Mouse (Mus musculus): ENCODE measurements at regions not wholly inside any gene's neighbourhood (a gene's known extent, or its start where the extent isn't known, plus 50 kb on each side); places are given as distances from the start of the nearest gene placed in this dataset.

DNA sequence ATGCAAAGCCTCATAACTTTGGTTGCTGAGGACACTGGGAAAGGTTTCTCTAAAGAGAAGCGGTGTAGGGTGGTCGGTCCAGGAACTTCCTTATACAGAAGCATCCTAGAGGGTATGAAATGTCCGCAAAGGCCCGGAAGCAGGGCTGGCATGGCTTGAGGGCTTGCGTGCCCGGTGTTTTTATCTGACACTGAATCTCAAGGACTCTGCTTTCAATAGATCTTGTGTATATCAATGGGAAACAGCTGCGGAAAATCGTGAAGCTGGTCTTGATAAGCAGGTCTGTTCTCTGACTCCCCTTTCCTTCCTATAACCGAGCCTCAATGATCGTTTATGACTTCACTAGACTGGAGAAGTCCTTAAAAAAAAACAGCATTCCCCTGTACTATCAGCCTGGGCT lies 580.4 kb upstream of the Gm19410 start:
- DNase-seq (ENCODE audit: low spot score in 2 of 2): no peak

- DNase-seq (ENCODE audit: low spot score in 2 of 2): no peak
Observed at GRCm38 (mm10) chr8:35188531-35188930, 577.1 kb upstream of the Gm19410 start.

DNA sequence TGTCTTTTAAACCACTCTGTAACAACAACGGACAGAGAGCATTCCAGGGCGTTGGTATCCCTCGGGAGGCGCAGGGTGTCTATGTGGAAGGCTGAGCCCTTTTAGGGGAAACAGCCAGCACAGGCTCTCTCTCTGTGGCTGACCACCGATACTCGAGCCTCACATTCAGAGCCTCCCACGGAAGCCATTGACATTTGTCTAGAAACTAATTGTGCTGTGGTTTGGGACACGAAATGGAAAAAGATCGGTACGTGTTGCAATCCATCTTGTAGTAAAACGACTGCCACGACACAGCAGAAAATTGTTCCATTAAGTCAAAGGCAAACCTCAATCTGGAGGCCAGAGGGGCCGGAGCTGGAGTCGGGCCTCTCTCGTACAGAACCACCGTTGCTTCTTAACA lies 575.9 kb upstream of the Gm19410 start:
- DNase-seq (ENCODE audit: low spot score in 2 of 2): no peak

DNA sequence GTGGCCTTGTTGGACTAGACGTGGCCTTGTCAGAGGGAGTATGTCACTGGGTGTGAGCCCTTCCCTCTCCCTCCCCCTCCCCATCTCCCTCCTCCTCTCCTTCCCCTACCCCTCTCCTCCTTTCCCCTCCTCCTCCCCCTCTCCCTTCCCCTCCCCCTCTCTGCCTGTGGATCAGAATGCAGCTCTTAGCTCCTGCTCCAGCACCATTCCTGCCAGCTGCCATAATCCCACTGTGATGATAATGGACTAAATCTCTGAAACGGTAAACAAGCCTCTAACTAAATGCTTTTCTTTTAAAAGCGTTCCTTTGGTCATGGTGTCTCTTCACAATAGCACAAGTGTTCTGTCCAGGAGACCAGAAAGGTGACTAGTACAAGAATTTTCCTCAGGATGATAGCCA lies 573.1 kb upstream of the Gm19410 start:
- no peak for DNase-seq (ENCODE audit: low spot score in 2 of 2)

DNA sequence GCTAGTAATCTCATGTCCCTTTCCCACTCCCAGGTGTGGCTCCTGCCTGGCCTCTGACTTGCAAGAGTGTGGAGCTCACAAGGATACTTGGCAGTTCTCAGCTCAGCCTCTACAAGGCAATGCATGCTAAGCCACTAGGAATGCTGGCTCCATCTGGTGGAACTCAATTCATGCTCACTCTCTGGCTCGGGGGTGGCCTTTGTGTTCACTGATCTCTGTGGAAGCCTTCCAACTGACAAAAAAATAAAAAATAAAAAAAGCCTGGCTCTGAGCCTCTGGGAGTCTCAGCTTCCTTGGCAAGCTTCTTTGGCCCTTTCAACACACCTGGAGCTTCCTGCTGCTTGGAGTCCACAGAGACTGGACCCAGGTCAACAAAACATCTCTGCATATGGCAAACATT lies 571.8 kb upstream of the Gm19410 start:
- no peak for DNase-seq (ENCODE audit: low spot score in 2 of 2)

DNA sequence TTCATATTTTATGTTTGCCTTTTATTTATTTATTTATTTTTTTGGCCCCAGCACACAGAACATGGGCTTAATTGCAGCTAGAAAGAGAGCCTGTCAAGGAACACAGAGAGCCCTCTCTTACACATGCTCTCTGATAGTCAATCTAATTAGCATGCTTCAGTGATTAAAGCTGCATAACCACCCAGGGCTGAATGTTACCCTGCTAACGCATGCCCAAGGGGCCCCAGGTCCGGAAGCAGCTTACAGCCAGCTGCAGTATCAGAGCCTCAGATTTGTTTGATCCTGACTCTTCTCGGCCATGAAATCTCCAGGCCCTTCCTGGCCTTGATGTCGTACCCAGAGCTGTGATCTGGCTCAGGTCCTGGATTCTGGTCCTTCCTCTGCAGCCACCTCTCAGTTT lies 569.4 kb upstream of the Gm19410 start:
- no peak for DNase-seq (ENCODE audit: low spot score in 2 of 2)

DNA sequence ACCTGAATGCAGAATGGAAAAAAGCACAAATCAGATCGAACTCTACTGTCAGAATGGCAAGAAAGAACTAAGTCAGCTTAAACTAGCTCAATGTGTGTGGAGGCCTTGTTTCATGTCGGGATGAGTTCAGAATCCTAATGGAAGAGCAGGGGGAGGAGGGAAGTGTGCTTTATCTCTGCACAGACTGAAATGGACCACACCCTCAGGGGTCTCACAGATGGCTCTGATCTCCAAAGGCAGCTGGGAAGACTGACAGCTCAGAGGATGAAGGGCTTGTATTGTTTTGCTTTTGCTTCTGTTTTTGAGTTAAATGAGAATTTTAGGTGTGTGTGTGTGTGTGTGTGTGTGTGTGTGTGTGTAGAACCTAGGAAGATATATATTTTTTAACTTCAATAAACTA lies 566.8 kb upstream of the Gm19410 start:
- DNase-seq (ENCODE audit: low spot score in 2 of 2): no peak

- no peak for DNase-seq (ENCODE audit: low spot score in 2 of 2)
Observed at GRCm38 (mm10) chr8:35201416-35201815, 564.2 kb upstream of the Gm19410 start.

- DNase-seq (ENCODE audit: low spot score in 2 of 2): peak in 1 of 2 experiments; percentile 42
Observed at GRCm38 (mm10) chr8:35204971-35205370, 560.6 kb upstream of the Gm19410 start.

DNA sequence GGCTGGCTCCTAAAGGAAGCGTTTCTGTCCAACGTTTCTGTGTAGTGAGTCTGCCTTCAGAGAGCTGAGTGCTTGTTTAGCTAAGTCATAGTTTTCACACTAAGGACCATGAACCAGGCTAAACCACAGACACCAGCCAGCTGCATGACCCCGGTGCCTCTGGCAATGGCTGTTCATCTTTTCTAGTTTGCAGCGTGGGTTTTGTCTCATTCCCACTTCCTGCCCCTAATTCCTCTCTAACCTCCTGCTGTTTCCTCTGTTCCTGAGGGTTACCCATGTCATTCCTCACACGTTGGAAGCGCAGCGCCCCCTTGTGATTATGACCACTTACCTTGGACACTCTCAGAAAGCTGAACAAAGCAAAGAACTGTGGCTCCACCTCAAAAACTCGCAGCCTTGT lies 560.1 kb upstream of the Gm19410 start:
- peak; percentile 60 to 67 for DNase-seq (ENCODE audit: low spot score in 2 of 2)

DNA sequence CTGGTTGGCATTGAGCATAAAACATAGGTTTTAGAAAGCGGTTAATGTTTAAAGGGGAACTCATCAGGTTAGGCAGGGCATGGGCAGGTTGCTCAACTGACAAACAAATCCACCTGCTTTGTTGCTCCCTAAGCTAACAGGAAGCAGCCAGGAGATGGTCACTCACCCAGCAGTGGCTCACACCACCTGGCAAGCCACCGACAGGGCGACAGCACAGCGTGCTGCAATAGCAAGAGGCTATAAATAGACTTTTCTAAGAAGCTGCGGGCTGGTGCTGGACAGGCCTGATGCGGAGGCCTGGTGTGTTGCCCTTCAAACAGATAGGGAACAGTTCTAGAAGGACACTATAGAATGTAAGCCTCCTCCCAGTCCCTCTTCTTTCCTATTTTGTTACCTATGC lies 559.3 kb upstream of the Gm19410 start:
- DNase-seq (ENCODE audit: low spot score in 2 of 2): peak in 1 of 2 experiments; percentile 29

DNA sequence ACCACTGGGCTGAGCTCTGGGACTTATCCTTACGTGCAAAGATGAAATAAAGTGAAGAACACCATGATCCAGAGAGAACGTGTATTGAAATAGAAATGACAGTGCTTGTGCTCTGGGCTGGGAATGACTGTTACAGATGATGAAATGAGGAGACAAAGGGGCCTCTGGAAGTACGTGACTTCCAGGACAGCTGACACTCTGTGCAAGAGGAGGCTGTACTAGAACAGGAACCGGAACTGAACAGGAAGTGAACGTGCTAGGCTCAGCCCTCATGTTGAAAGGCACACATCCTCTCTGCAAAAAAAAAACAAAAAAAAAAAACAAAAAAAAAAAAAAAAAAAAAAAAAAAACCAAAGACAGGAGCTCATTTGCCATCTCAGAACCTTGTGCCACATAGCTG lies 557.2 kb upstream of the Gm19410 start:
- DNase-seq (ENCODE audit: low spot score in 2 of 2): peak; percentile 45 to 57

DNA sequence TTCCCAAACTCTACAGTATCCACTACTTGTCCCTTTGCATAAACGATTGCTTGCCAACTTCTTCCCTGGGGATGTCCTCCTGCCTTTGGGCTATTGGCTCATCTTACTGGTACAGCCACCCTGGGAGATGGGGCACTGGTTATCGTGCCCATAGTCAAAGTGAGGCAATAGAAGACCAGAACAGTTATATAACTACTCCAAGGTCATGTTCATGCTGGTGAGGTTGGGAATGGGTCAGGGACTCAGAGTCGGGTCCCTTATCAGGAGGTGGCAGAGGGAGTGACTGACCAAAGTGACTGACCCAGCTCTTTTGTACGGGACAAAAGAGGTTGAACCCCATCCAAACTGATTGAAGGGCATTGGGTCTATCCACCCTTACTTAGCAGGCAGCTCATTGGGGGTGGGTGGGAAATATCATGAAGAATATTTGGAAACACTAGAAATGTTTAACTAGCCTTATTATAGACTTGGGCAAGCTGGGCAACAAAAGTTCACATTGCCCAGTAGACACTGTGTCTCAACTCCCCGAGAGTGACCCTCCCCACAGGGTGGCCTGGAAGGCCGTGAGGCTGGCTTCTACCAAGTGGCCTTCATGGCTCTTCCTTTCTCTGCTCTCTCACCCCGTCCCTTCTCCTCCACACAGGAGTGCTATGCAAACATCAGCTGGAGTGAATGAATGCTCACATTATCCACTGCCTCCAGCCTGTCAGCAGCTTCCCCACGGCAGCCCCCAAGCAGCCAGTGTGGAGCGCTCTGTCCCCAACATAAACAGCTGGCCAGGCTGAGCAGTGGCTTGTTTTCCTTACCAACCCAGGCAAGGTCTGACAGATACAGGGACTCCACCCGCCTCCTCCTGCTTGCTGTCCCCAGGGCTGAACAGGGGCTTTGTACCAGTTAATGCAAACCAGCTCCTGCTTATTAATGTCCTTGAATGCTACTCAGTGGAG lies 553.8 kb upstream of the Gm19410 start:
- no peak for DNase-seq (ENCODE audit: low spot score in 2 of 2)

- no peak for DNase-seq (ENCODE audit: low spot score in 2 of 2)
Observed at GRCm38 (mm10) chr8:35213515-35213914, 552.1 kb upstream of the Gm19410 start.

DNA sequence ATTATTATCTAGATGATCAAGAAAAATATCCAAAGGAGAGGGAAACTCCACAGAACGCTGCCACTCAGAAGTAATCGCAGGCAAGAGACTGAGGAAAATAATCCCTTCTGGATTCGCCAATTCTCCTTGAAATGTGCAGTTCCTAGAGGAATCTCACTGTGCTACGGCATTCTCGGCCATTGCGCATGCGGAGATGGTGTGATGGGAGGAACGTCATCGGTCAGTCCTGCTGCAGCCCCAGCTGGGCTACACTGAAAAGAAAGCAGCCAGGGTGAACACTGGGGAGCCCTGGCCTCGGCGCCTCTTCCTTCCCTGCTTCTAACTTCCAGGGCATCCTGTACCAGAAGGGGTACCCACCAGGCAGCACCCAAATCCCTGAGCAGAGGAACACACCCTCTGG lies 548.0 kb upstream of the Gm19410 start:
- DNase-seq (ENCODE audit: low spot score in 2 of 2): no peak

- no peak for DNase-seq (ENCODE audit: low spot score in 2 of 2)
Observed at GRCm38 (mm10) chr8:35218327-35218726, 547.3 kb upstream of the Gm19410 start.

GRCm38 (mm10) chr8:35224053-35224924 lies 541.3 kb upstream of the Gm19410 start:
- no peak for DNase-seq (ENCODE audit: low spot score in 2 of 2)

- no peak for DNase-seq (ENCODE audit: low spot score in 2 of 2)
Observed at GRCm38 (mm10) chr8:35224925-35225244, 540.7 kb upstream of the Gm19410 start.

DNA sequence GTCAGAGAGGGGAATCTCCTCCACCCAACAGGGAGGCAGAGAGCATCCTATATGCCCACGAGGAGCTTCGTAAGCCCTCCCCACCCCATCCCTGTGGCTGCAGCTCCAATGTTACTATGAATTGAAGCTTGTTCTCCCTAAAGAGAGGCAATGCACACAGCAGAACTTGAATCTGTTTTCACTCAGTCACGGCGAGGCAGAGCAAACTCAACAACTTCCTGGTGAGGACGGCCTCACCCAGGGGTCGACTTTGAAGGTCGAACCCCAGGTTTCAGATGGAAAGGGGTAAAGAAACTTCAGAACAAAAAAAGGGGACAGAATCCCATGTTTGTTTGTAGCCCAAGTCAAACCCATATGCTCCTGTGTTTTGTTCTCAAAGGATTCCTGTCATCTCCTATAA lies 538.5 kb upstream of the Gm19410 start:
- DNase-seq (ENCODE audit: low spot score in 2 of 2): no peak

DNA sequence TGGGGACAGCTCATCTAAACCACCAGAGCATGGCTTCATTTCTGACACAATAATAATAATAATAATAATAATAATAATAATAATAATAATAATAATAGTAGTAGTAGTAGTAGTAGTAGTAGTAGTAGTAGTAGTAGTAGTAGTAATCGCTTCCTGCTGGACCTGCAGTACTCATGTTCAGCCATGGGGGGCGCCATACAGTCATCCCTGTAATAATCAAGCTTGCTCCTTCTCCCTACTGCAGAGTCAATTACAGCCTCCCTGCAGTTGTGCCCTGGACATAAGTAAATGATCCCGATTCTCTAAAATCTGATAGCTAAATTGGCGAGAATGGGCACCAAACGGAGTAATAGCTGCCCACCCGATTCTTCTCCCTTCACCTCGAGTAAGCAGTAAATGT lies 537.1 kb upstream of the Gm19410 start:
- DNase-seq (ENCODE audit: low spot score in 2 of 2): peak in 1 of 2 experiments; percentile 32

- DNase-seq (ENCODE audit: low spot score in 2 of 2): no peak
Observed at GRCm38 (mm10) chr8:35233520-35234186, 531.9 kb upstream of the Gm19410 start.

- no peak for DNase-seq (ENCODE audit: low spot score in 2 of 2)
Observed at GRCm38 (mm10) chr8:35234436-35234835, 531.2 kb upstream of the Gm19410 start.
